Mouse (Mus musculus) heart, adult 2 months (tissue): ENCODE data around the gene Itga9.

Experiments
- CTCF ChIP-seq: fragments of 200-600 bp; IDR thresholded peaks from 2 replicates; pipeline ENCODE4 v1.8.1; 2022; ENCODE audit warnings: antibody characterized with exemption, mild to moderate bottlenecking, moderate library complexity
- EP300 ChIP-seq: fragments of 200-500 bp; IDR thresholded peaks from 2 replicates; pipeline ENCODE4 v1.6.1; 2011; ENCODE audit warnings: low read depth, low read length, control low read depth; ENCODE audit not compliant: insufficient read depth
- POLR2A ChIP-seq: fragments of 200-500 bp; IDR thresholded peaks from 2 replicates; pipeline ENCODE4 v1.6.1; 2011; ENCODE audit warnings: mild to moderate bottlenecking, low read depth, low read length, control low read depth; ENCODE audit not compliant: insufficient read depth

DNA sequence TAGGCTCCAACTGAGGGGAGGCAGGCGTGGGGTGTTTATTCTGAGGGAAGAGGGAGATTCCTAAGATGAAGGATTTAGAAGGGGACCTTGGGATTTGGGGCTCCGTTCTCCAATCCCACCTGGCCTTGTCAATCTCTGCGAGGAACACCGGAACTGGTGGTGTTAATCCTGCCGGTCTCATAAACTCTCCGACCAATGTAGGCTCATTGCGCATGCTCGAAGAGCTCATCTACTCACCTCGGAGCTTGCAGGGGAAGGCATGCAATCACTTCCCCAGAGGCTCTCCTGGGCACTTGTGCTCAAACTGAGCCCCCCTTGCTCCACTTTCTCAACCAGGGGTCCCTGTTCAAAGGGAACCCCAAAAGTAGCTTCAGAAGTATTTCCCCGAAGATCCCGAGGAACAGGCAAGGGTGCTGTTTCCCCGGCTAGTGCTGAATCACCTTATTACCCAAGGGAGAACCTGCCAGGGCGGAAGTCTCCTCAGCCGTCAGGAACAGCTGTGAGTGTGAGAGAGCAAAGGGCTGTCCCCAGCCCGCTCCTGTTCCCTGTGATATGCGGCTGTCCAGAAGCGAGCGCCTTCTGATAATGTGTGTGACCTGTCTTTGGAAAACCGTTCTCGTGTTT is 5.6 kb downstream of the Itga9 start:
- no peak for TF ChIP-seq EP300
- TF ChIP-seq POLR2A: 0 out of 2 replicates have a peak, but pooled peaks have one; percentile 40
- TF ChIP-seq CTCF: no peak
